Mouse (Mus musculus) lung, postnatal 0 days (tissue): ENCODE results near the gene Serpinb6a. TPM values are rescaled to one million over a fixed set of nuclear protein-coding genes. Genes with fewer than 3 reads are reported as not detected.

ENCODE experiments used
- ATAC-seq: fragments of 200-750 bp; cut with Nextera tagmentation; 2 replicates; pipeline ENCODE4 v1.8.0; 2017; ENCODE audit warnings: moderate library complexity
- DNase-seq: peaks from one replicate; pipeline ENCODE4 v3.0.0-alpha.2; 2016; ENCODE audit warnings: low spot score
- H3K27ac ChIP-seq: fragments of 300-500 bp; sonication (generic); 2 replicates; pipeline ENCODE4 v1.5.1; 2014; ENCODE audit warnings: antibody characterized with exemption, mild to moderate bottlenecking, low read length, mixed read lengths
- H3K27me3 ChIP-seq: fragments of 300-500 bp; sonication (generic); replicated peaks from 2 replicates; pipeline ENCODE4 v1.6.1; 2014; ENCODE audit warnings: low read length, mixed read lengths; ENCODE audit not compliant: insufficient read depth
- H3K36me3 ChIP-seq: fragments of 300-500 bp; sonication (generic); 2 replicates; pipeline ENCODE4 v1.6.1; 2014; ENCODE audit warnings: low read length, mixed read lengths; ENCODE audit not compliant: insufficient read depth
- H3K4me1 ChIP-seq: fragments of 300-500 bp; sonication (generic); 2 replicates; pipeline ENCODE4 v1.6.1; 2014; ENCODE audit warnings: antibody characterized with exemption, low read depth, low read length, mixed read lengths; ENCODE audit not compliant: insufficient read depth
- H3K4me2 ChIP-seq: fragments of 300-500 bp; sonication (generic); replicated peaks from 2 replicates; pipeline ENCODE4 v1.6.1; 2014; ENCODE audit warnings: low read depth, mild to moderate bottlenecking, low read length, moderate library complexity, mixed read lengths
- H3K4me3 ChIP-seq: fragments of 300-500 bp; sonication (generic); 2 replicates; pipeline ENCODE4 v1.5.1; 2014; ENCODE audit warnings: low read depth, low read length
- H3K9ac ChIP-seq: fragments of 300-500 bp; sonication (generic); replicated peaks from 2 replicates; pipeline ENCODE4 v1.6.1; 2014; ENCODE audit warnings: low read depth, mild to moderate bottlenecking
- H3K9me3 ChIP-seq: fragments of 300-500 bp; sonication (generic); 2 replicates; pipeline ENCODE4 v1.6.1; 2016; ENCODE audit warnings: low read length, mixed read lengths
- CTCF ChIP-seq: IDR thresholded peaks from 2 replicates; pipeline ENCODE4 v1.5.1; 2016; ENCODE audit warnings: antibody characterized with exemption, mild to moderate bottlenecking
- EP300 ChIP-seq: IDR thresholded peaks from 2 replicates; pipeline ENCODE4 v1.6.1; 2016; ENCODE audit warnings: antibody characterized with exemption, mild to moderate bottlenecking, control low read depth
- WGBS: fragments of 180-500 bp; shearing (Covaris S2); extraction: QIAGEN DNeasy Blood & Tissue Kit; methylation state at CpG from one replicate; pipeline ENCODE4 v1.1.7; 2014; 5-methylcytosine and 5-hydroxymethylcytosine counted together
- polyA plus RNA-seq: library from polyadenylated mRNA; unstranded; fragments of >200 nt; fragmentation: Nextera tagmentation; extraction: Ambion mirVana; gene quantifications from 2 replicates; pipeline ENCODE4 v1.2.1, GENCODE M21; 2015

The Serpinb6a gene
- polyA plus RNA-seq, 1 experiment from 2014 or later, result 94.5 TPM

DNA sequence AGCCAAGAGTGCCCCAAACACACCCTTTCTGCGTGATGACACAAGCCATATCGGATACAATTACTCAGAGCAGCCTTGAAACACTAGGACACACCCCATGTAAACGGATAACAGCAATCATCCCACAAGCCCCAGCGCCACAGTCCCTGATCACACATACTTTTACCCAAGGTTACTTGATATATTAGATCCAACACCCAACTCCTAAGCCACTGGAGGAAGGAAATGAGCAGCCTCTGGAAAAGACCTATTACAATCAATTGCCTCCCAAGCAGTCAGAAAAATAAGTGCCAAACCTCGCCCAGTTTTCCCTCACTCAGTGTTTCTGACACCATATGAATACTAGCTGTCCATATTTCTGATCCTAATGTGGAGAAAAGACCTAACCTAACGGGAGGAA, 67.9 kb downstream of the Serpinb6a start:
- H3K36me3 ChIP-seq, result no peaks in the 10 kb centered on the region; the same call in 1 of the 2 replicates
- H3K4me1 ChIP-seq, result peaks cover 11% of the 10 kb centered on the region; the same call in 1 of the 2 replicates
- 0 out of 2 replicates have a peak overlapping the region, but pooled peaks have one; percentile 85 for H3K27ac ChIP-seq
- peak overlapping the region; percentile 90; the same call in 1 of the 2 replicates for H3K9ac ChIP-seq
- H3K27me3 ChIP-seq, result no peaks in the 10 kb centered on the region
- H3K4me3 ChIP-seq, result peak overlapping the region; percentile 80
- DNase-seq (peak; percentile 25), ATAC-seq (0 out of 2 replicates have a peak, but pooled peaks have one; percentile 14)
- TF ChIP-seq EP300, result no peak
- no peak for TF ChIP-seq CTCF
- no peaks in the 10 kb centered on the region for H3K9me3 ChIP-seq
- WGBS, result 51% methylated on average over 6 of the region's 6 CpGs
- H3K4me2 ChIP-seq, result peak overlapping the region; percentile 76

DNA sequence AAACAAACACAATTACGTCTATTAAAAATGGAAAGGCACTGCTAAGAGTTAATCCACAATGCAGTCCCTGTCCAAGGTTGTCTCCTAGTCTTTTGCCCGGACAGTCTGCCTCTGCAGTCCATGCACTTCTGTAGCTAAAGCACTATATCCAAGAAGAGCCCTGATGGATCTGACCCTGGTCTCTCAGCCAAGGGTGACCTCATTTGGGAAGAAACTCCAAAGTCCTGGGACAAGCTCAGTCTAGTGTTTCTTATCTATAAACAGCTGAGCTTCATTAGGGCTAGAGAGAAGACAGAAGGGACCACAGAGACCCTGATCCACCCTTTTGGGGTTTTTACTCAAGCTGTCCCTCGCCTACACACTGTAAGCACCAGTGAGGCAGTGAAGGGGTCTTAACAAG, 71.7 kb downstream of the Serpinb6a start:
- no peak for DNase-seq
- Histone ChIP-seq H3K27ac (no peak overlapping the region), H3K4me2 (no peak overlapping the region), H3K4me1 (peaks cover 6% of the 10 kb centered on the region; the same call in 1 of the 2 replicates), H3K9ac (no peak overlapping the region), H3K36me3 (no peaks in the 10 kb centered on the region; the same call in 1 of the 2 replicates), H3K4me3 (no peak overlapping the region), H3K9me3 (no peaks in the 10 kb centered on the region), H3K27me3 (no peaks in the 10 kb centered on the region)
- 81% methylated on average over 3 of the region's 3 CpGs for WGBS
- TF ChIP-seq EP300 (no peak), CTCF (no peak)
- no peak for ATAC-seq

DNA sequence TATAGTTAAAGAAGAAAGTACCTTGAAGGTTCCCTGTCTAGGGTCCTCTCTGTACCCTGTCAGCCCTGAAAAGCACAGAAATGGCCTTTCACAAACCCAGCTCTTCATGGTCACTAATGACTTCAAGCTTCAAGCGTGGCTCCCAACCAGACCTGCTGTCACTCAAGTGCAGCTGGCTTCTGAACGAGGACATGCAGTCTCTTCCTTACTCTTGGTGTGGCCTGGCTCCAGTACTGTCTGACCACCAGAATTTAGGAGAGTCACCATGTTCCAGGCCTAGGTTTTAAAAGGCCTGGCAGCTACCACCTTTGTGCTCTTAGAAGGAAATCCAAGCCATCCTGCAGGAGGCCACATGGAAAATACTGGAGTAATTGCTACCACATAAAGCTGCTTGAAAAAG, 72.3 kb downstream of the Serpinb6a start:
- no peaks in the 10 kb centered on the region; the same call in 1 of the 2 replicates for H3K36me3 ChIP-seq
- H3K4me2 ChIP-seq, result no peak overlapping the region
- TF ChIP-seq CTCF, result no peak
- TF ChIP-seq EP300, result no peak
- no peak overlapping the region for H3K27ac ChIP-seq
- no peaks in the 10 kb centered on the region for H3K9me3 ChIP-seq
- peaks cover 6% of the 10 kb centered on the region; the same call in 1 of the 2 replicates for H3K4me1 ChIP-seq
- H3K27me3 ChIP-seq, result no peaks in the 10 kb centered on the region
- H3K4me3 ChIP-seq, result no peak overlapping the region
- no peak for DNase-seq
- no peak overlapping the region for H3K9ac ChIP-seq
- 77% methylated on average over 2 of the region's 2 CpGs for WGBS
- no peak for ATAC-seq

- no peaks in the 10 kb centered on the region for H3K4me1 ChIP-seq
- H3K9me3 ChIP-seq, result no peaks in the 10 kb centered on the region
- 57% methylated on average over 5 of the region's 5 CpGs for WGBS
- H3K4me3 ChIP-seq, result no peak overlapping the region
- TF ChIP-seq CTCF (no peak), EP300 (no peak)
- H3K36me3 ChIP-seq, result peaks cover 10% of the 10 kb centered on the region; the same call in 1 of the 2 replicates
- no peak overlapping the region for H3K27ac ChIP-seq
- H3K9ac ChIP-seq, result no peak overlapping the region
- no peak for ATAC-seq
- DNase-seq, result no peak
- no peaks in the 10 kb centered on the region for H3K27me3 ChIP-seq
- no peak overlapping the region for H3K4me2 ChIP-seq
Measured at GRCm38 (mm10) chr13:33921699-33922098, 80.9 kb downstream of the Serpinb6a start.

DNA sequence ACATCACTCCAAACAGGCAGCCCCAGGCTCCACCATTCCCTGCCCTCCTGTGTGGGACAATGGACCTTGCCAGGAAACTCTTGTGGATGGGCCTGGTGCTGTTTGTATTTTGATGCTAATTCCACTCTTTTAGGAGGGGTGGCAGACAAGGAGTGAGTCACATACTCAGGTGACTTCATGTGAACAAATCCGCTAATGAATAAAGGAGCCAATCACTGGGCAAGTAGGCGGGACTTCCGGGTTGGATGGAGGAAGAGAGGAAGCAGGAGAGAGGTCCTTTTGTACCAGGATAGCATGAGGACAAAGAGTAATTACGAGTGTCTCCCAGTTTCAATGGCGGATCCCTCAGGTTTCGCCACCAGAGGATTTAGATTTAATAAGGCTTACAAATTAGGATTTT, 81.6 kb downstream of the Serpinb6a start:
- Histone ChIP-seq H3K4me3 (no peak overlapping the region), H3K9me3 (no peaks in the 10 kb centered on the region), H3K4me1 (no peaks in the 10 kb centered on the region), H3K9ac (no peak overlapping the region), H3K4me2 (no peak overlapping the region), H3K36me3 (peaks cover 10% of the 10 kb centered on the region; the same call in 1 of the 2 replicates), H3K27me3 (no peaks in the 10 kb centered on the region), H3K27ac (no peak overlapping the region)
- WGBS, result 90% methylated on average over 6 of the region's 6 CpGs
- ATAC-seq (no peak), DNase-seq (no peak)
- no peak for TF ChIP-seq CTCF
- TF ChIP-seq EP300, result no peak

DNA sequence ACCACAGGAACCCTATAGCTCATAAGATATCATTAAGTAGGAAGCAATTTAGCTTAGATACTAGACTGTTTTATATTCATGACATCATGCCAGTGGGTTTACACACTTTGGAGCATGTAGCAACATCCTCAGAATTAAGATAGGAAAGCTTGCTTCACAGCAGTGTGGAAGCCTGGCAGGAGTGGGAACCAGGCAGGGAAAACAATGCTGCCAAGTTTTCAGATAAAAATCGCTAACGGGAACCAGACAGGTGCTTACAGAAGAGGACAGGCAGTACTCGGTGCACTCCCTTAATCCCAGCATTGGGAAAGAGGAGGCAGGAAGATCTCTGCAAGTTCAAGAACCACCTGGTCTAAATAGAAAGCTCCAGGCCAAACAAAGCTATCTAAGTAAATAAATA, 95.8 kb downstream of the Serpinb6a start:
- ATAC-seq (no peak), DNase-seq (no peak)
- H3K9me3 ChIP-seq, result no peaks in the 10 kb centered on the region
- H3K27me3 ChIP-seq, result no peaks in the 10 kb centered on the region; the same call in 1 of the 2 replicates
- H3K4me3 ChIP-seq, result no peak overlapping the region
- WGBS, result 53% methylated on average over 3 of the region's 3 CpGs
- no peak overlapping the region for H3K9ac ChIP-seq
- no peaks in the 10 kb centered on the region for H3K4me1 ChIP-seq
- no peak overlapping the region for H3K27ac ChIP-seq
- H3K4me2 ChIP-seq, result no peak overlapping the region
- H3K36me3 ChIP-seq, result no peaks in the 10 kb centered on the region
- TF ChIP-seq EP300 (no peak), CTCF (no peak)
